Comparison of ENCODE assay signal across 9 mouse cellular contexts in the genomic region with DNA sequence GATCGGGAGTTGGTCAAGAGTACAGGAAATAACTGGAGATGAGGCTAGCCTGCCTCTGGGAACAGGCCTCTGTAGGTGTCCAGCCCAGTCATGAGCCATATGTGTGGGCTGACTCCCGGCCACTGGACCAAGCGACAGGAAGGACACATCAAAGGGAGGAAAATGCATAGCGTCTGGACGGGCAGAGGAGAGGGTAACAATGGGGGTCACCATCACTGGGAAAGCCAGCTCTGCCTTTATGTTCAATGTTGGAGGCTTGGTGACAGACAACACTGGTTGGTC. TPM values are rescaled to one million over a fixed set of nuclear protein-coding genes. Genes with fewer than 3 reads are reported as not detected.
A peak's percentile ranks its signal among the peaks of the same experiment; 100 is the strongest.
DNase-seq lines count a peak whose midpoint lies in the region; ATAC-seq and TF ChIP-seq lines count a peak whose summit lies in the region.
"Had no signal": no experiment of that assay in that cellular context is flagged by ENCODE, and none has a peak within 500 bp of the region (broad histone marks: within the 10 kb centered on the region; RNA-seq: fewer than 3 reads in every experiment).

No protein-coding gene starts in this region.

- H3K36me3 ChIP-seq in kidney, postnatal 0 days (ENCODE audit: insufficient read depth, low read length), result no peaks in the 10 kb centered on the region
- no peaks in the 10 kb centered on the region for H3K36me3 ChIP-seq in embryonic facial prominence, embryonic 14.5 days (ENCODE audit: control insufficient read depth, insufficient read depth, low read length)
- no peaks in the 10 kb centered on the region for H3K36me3 ChIP-seq in liver, embryonic 11.5 days (ENCODE audit: control insufficient read depth, insufficient read depth, low read length)

- TF ChIP-seq CTCF in kidney, postnatal 0 days (IDR thresholded peaks at IDR 0.05; ENCODE audit: low read depth), result no peak

- H3K27ac ChIP-seq in kidney, postnatal 0 days, result no peak overlapping the region
- H3K27ac ChIP-seq in embryonic facial prominence, embryonic 14.5 days (replicated peaks; ENCODE audit: low read depth, low read length), result no peak overlapping the region
- H3K27ac ChIP-seq in liver, embryonic 11.5 days (ENCODE audit: low read depth, low read length), result no peak overlapping the region

- H3K4me2 ChIP-seq in kidney, postnatal 0 days (ENCODE audit: low read length), result no peak overlapping the region
- peak overlapping the region; percentile 10; the same call in 1 of the 2 replicates for H3K4me2 ChIP-seq in embryonic facial prominence, embryonic 14.5 days (ENCODE audit: low read depth, low read length)
- H3K4me2 ChIP-seq in liver, embryonic 11.5 days, result peak overlapping the region; percentile 3; the same call in 1 of the 2 replicates

- H3K4me1 ChIP-seq in kidney, postnatal 0 days (replicated peaks; ENCODE audit: insufficient read depth, low read length), result peaks cover 37% of the 10 kb centered on the region
- peaks cover 35% of the 10 kb centered on the region for H3K4me1 ChIP-seq in embryonic facial prominence, embryonic 14.5 days (ENCODE audit: control insufficient read depth, insufficient read depth, low read length)
- H3K4me1 ChIP-seq in liver, embryonic 11.5 days (replicated peaks; ENCODE audit: control insufficient read depth, insufficient read depth, low read length), result peaks cover 54% of the 10 kb centered on the region

- peak; percentile 49 for DNase-seq in cerebellum, adult 11-12 months
- DNase-seq in cerebellum, adult 9-10 months, result no peak
- peak; percentile 44 for DNase-seq in kidney, postnatal 0 days (ENCODE audit: low spot score)
- no peak for DNase-seq in kidney, adult 11 months
- no peak for DNase-seq in embryonic facial prominence, embryonic 14.5 days (ENCODE audit: low spot score)
- no peak for DNase-seq in liver, embryonic 11.5 days (ENCODE audit: low spot score)
- DNase-seq in right cerebral cortex, postnatal 4 days, result no peak
- no peak for DNase-seq in left cerebral cortex, postnatal 25 days (ENCODE audit: low spot score in 2 of 2)

- H3K27me3 ChIP-seq in kidney, postnatal 0 days (ENCODE audit: insufficient read depth, low read length), result no peaks in the 10 kb centered on the region
- no peaks in the 10 kb centered on the region for H3K27me3 ChIP-seq in embryonic facial prominence, embryonic 14.5 days (replicated peaks; ENCODE audit: control insufficient read depth, insufficient read depth, low read length)
- H3K27me3 ChIP-seq in liver, embryonic 11.5 days (replicated peaks; ENCODE audit: control insufficient read depth, insufficient read depth, low read length), result no peaks in the 10 kb centered on the region

- no peaks in the 10 kb centered on the region for H3K9me3 ChIP-seq in kidney, postnatal 0 days (replicated peaks; ENCODE audit: low read length)
- no peaks in the 10 kb centered on the region for H3K9me3 ChIP-seq in embryonic facial prominence, embryonic 14.5 days (ENCODE audit: control insufficient read depth, low read length)
- H3K9me3 ChIP-seq in liver, embryonic 11.5 days (ENCODE audit: control insufficient read depth, low read length), result no peaks in the 10 kb centered on the region

- H3K4me3 ChIP-seq in kidney, postnatal 0 days (replicated peaks; ENCODE audit: low read depth, low read length), result no peak overlapping the region
- no peak overlapping the region for H3K4me3 ChIP-seq in embryonic facial prominence, embryonic 14.5 days (ENCODE audit: low read depth, low read length)
- no peak overlapping the region for H3K4me3 ChIP-seq in liver, embryonic 11.5 days (ENCODE audit: low read depth, low read length)

- WGBS in kidney, postnatal 0 days, result 15% methylated on average over 5 of the region's 5 CpGs
- 9% methylated on average over 5 of the region's 5 CpGs for WGBS in embryonic facial prominence, embryonic 14.5 days
- 21% methylated on average over 5 of the region's 5 CpGs for WGBS in liver, embryonic 11.5 days

- ATAC-seq in kidney, postnatal 0 days (replicated peaks; ENCODE audit: low FRiP score, low read depth), result no peak
- ATAC-seq in embryonic facial prominence, embryonic 14.5 days (ENCODE audit: low read depth), result no peak
- ATAC-seq in liver, embryonic 11.5 days (replicated peaks; ENCODE audit: low FRiP score), result no peak

- no peak overlapping the region for H3K9ac ChIP-seq in kidney, postnatal 0 days (ENCODE audit: low read depth, low read length)
- H3K9ac ChIP-seq in embryonic facial prominence, embryonic 14.5 days (ENCODE audit: low read depth, low read length), result no peak overlapping the region
- H3K9ac ChIP-seq in liver, embryonic 11.5 days (ENCODE audit: low read depth, low read length), result no peak overlapping the region

- intact Hi-C loops in left cerebral cortex, postnatal 25 days (cut with DNase I), result loop anchor here (1.0 to 5.0 kb wide), 4 partner anchors 45 to 196 kb away; no protein-coding TSS in a partner anchor

RNA-seq across cellular contexts. Expression of a gene that starts 41.3 kb away (rescaled TPM):
- 2,251 and 2,404 TPM in 2 replicates for polyA plus RNA-seq in kidney, postnatal 0 days (2015; fragmentation: Nextera tagmentation; extraction: Ambion mirVana)
- polyA plus RNA-seq in embryonic facial prominence, embryonic 14.5 days (2014; fragmentation: Nextera tagmentation; extraction: Ambion mirVana), result 2,264 and 2,593 TPM in 2 replicates
- polyA plus RNA-seq in liver, embryonic 11.5 days (2014; fragmentation: Nextera tagmentation; extraction: Ambion mirVana), result 1,592 and 1,704 TPM in 2 replicates
- total RNA-seq in left cerebral cortex, postnatal 25 days (2021), result 1,000 to 10,000 TPM; 1,262 to 1,272 TPM

RNA-seq across cellular contexts. Expression of a gene that starts 54.3 kb away (rescaled TPM):
- polyA plus RNA-seq in kidney, postnatal 0 days (2015; fragmentation: Nextera tagmentation; extraction: Ambion mirVana), result 1.3 and 1.5 TPM in 2 replicates
- 0.48 and 1.1 TPM in 2 replicates for polyA plus RNA-seq in embryonic facial prominence, embryonic 14.5 days (2014; fragmentation: Nextera tagmentation; extraction: Ambion mirVana)
- polyA plus RNA-seq in liver, embryonic 11.5 days (2014; fragmentation: Nextera tagmentation; extraction: Ambion mirVana), result 0.29 TPM in 1 of 2 replicates, not detected in the other
- total RNA-seq in left cerebral cortex, postnatal 25 days (2021), result under 1 TPM in 1 of 2 experiments, not detected in 1; 0.21 TPM
- total RNA-seq: common myeloid progenitor, adult 5-6 weeks had no signal

Comparison
In these comparisons a context has a peak if more than half of its experiments do, and no peak if none do; other contexts are left out.
1. DNase-seq: peak in cerebellum, adult 11-12 months (single experiment) and kidney, postnatal 0 days (single experiment); none in cerebellum, adult 9-10 months (single experiment), kidney, adult 11 months (single experiment), embryonic facial prominence, embryonic 14.5 days (single experiment), liver, embryonic 11.5 days (single experiment), right cerebral cortex, postnatal 4 days (single experiment) and left cerebral cortex, postnatal 25 days (0 of 2).